Mouse (Mus musculus): ENCODE data around the gene Vmn1r26.
"Not testable (repeated sequence)": the region's sequence is repeated elsewhere in the genome, so short reads cannot be mapped to it uniquely, and the experiment has no call there.

The Vmn1r26 gene

DNA sequence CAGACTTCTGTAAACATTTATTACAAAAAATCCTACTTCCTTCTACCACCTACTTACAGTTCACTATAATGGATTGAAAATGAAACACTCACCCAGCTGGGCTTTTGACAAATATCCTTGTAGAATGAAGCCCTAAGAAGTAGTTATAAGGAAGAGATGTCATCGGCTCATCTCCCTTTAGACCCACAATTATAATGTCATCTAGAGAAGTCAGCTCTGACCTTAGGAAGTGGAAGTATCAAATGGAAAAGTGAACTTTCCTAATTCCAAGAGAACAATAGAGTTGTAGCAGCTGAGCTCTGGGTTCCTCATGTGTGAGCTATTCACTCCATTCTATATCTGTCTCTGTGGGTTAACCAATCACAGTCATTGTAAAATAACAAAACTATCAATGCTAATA lies at the start of gene Vmn1r26:
Gene Vmn1r26 (minus strand): TSS at position 101 of the 400 bp plus-strand sequence.
- DNase-seq, result no peak

DNA sequence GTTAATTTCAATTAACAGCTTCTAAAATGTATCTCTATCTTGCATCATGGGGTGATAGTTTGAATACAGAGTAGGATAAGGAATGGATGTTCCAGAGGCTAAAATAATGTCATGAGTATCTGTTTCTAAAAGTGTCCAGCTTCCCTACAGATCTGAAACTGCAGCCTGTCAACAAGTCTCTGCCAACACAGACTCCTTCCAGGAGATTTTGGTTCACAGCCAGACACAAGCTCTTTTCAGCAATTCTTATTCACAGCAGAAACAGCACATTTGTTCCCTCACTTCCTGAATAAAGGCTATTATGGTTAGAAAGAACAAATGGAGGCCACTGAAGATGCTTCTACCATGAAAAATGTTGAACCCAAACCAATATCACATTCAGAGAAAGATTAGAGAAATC lies 29.1 kb upstream of the Vmn1r26 start:
- peak in 1 of 2 experiments; percentile 2 for DNase-seq

DNA sequence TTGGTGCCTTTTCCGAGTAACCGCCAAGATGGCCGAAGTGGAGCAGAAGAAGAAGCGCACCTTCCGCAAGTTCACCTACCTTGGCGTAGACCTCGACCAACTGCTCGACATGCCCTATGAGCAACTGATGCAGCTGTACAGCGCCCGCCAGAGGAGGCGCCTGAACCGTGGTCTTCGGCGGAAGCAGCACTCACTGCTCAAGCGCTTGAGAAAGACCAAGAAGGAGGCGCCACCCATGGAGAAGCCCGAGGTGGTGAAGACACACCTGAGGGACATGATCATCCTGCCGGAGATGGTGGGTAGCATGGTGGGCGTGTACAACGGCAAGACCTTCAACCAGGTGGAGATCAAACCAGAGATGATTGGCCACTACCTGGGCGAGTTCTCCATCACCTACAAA lies 2.5 kb upstream of the Vmn1r26 start:
- not testable (repeated sequence) for DNase-seq

DNA sequence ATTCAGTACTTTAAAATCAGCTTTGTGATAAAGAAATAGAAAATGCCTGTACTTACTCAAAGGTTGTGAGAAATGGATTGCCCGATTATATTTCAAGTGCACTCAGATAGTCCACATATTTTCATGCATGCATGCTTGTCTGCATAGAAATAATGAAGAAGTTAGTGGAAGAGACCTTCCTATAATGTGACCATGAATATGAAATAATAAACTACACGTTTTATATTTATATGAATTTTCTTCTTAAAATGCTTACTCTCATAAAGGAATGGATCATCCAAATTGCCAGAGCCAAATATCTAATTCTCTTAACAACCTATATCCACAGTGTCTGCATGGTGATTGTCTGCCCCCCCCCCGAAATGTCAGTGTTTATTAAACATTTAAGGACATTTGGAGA lies 34.2 kb downstream of the Vmn1r26 start, which contains the start of gene Vmn1r25:
Gene Vmn1r25 (minus strand): TSS at position 101 of the 400 bp plus-strand sequence.
- DNase-seq, result no peak

DNA sequence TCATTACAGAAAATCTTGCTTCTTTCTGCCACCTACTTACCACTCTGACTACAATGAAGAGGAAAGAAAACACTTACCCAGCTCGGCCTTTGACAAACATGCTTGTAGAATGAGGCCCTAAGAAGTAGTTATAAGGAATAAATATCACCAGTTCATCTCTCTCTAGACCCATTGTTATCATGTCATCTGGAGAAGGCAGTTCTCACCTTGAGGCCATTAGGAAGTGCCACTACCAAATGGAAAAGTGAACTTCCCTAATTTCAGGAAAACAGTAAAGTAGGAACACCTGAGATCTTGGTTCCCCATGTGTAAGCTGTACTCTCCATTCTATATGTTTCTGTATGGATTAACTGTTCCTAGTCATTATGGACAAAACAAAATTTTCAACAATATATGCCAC lies 53.6 kb downstream of the Vmn1r26 start, which contains the start of gene Vmn1r24:
Gene Vmn1r24 (minus strand): TSS at position 101 of the 400 bp plus-strand sequence.
- not testable (repeated sequence) for DNase-seq
